Mouse (Mus musculus): ENCODE data around the gene Atp6v0b. TPM values are rescaled to one million over a fixed set of nuclear protein-coding genes. Genes with fewer than 3 reads are reported as not detected.

Gene Atp6v0b
- polyA plus RNA-seq, 1 experiment, result 296 TPM

GRCm38 (mm10) chr4:117882701-117883691 lies 4.1 kb downstream of the Atp6v0b start, which contains the start of gene B4galt2:
B4galt2 (minus strand) TSS chr4:117883487.
- H3K79me3 ChIP-seq (ENCODE audit: low read depth), result peaks cover 13% of the 10 kb centered on the region
- no peaks in the 10 kb centered on the region for H3K27me3 ChIP-seq (ENCODE audit: control insufficient read depth, insufficient read depth, insufficient read length)
- H3K79me2 ChIP-seq (ENCODE audit: control insufficient read depth, insufficient read depth), result peaks cover 48% of the 10 kb centered on the region
- peak within 1 kb of the TSS; percentile 55 for H3K4me3 ChIP-seq (ENCODE audit: insufficient read depth, poor library complexity, severe bottlenecking)
- TF ChIP-seq FOSL1 (IDR thresholded peaks at IDR 0.05; ENCODE audit: insufficient read depth, low read length, poor library complexity, severe bottlenecking) (no peak), MYOG (IDR thresholded peaks at IDR 0.05; ENCODE audit: control insufficient read depth, extremely low read depth, insufficient read length) (no peak), CTCF (IDR thresholded peaks at IDR 0.05; ENCODE audit: control insufficient read depth, insufficient read depth, insufficient read length) (peak; percentile 60), USF1 (IDR thresholded peaks at IDR 0.05; ENCODE audit: low read depth) (peak; percentile 43), MAX (IDR thresholded peaks at IDR 0.05) (peak; percentile 36)
- H3ac ChIP-seq (ENCODE audit: control insufficient read depth, insufficient read length, low read depth), result peak within 1 kb of the TSS; percentile 95
- H3K36me3 ChIP-seq (ENCODE audit: control insufficient read depth, insufficient read depth), result peaks cover 14% of the 10 kb centered on the region

GRCm38 (mm10) chr4:117878703-117879102 lies 8.4 kb downstream of the Atp6v0b start:
- no peak overlapping the region for H3ac ChIP-seq (ENCODE audit: control insufficient read depth, insufficient read length, low read depth)
- H3K79me2 ChIP-seq (ENCODE audit: control insufficient read depth, insufficient read depth), result peaks cover 17% of the 10 kb centered on the region
- H3K36me3 ChIP-seq (ENCODE audit: control insufficient read depth, insufficient read depth), result peaks cover 22% of the 10 kb centered on the region
- no peak overlapping the region for H3K4me3 ChIP-seq (ENCODE audit: insufficient read depth, poor library complexity, severe bottlenecking)
- no peaks in the 10 kb centered on the region for H3K27me3 ChIP-seq (ENCODE audit: control insufficient read depth, insufficient read depth, insufficient read length)
- TF ChIP-seq CEBPB (IDR thresholded peaks at IDR 0.05; ENCODE audit: low read depth) (no peak), MYOG (IDR thresholded peaks at IDR 0.05; ENCODE audit: control insufficient read depth, extremely low read depth, insufficient read length) (no peak), FOSL1 (IDR thresholded peaks at IDR 0.05; ENCODE audit: insufficient read depth, low read length, poor library complexity, severe bottlenecking) (no peak), CTCF (IDR thresholded peaks at IDR 0.05; ENCODE audit: control insufficient read depth, insufficient read depth, insufficient read length) (no peak), MYOD1 (IDR thresholded peaks at IDR 0.05; ENCODE audit: control insufficient read depth, insufficient read length, low read depth) (no peak), MAX (IDR thresholded peaks at IDR 0.05) (no peak), USF1 (IDR thresholded peaks at IDR 0.05; ENCODE audit: low read depth) (no peak)
- H3K79me3 ChIP-seq (ENCODE audit: low read depth), result peaks cover 2% of the 10 kb centered on the region

DNA sequence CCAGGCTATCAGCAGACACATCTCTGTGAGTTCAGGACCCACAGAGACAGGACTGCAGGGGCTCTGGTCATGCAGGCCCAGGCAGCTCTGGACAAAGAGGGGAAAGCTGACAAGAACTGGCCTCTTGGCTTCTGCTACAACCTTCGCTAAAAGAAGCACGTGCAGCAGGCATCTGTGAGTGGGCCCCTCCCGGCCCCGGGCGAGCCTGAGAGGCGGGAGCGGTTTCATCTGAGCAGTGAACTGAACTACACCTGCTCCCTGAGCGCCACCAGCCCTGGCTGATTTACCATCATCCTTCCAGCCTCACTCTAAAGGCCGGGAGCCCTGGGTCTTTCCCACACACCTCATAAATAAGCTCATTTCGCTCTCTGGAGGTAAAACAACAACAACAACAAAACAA lies 8.8 kb downstream of the Atp6v0b start:
- Histone ChIP-seq H3K79me3 (ENCODE audit: low read depth) (peaks cover 2% of the 10 kb centered on the region), H3ac (ENCODE audit: control insufficient read depth, insufficient read length, low read depth) (no peak overlapping the region), H3K27me3 (ENCODE audit: control insufficient read depth, insufficient read depth, insufficient read length) (no peaks in the 10 kb centered on the region), H3K4me3 (ENCODE audit: insufficient read depth, poor library complexity, severe bottlenecking) (no peak overlapping the region), H3K36me3 (ENCODE audit: control insufficient read depth, insufficient read depth) (peaks cover 26% of the 10 kb centered on the region), H3K79me2 (ENCODE audit: control insufficient read depth, insufficient read depth) (peaks cover 14% of the 10 kb centered on the region)
- TF ChIP-seq FOSL1 (IDR thresholded peaks at IDR 0.05; ENCODE audit: insufficient read depth, low read length, poor library complexity, severe bottlenecking) (no peak), USF1 (IDR thresholded peaks at IDR 0.05; ENCODE audit: low read depth) (no peak), MYOD1 (IDR thresholded peaks at IDR 0.05; ENCODE audit: control insufficient read depth, insufficient read length, low read depth) (no peak), CTCF (IDR thresholded peaks at IDR 0.05; ENCODE audit: control insufficient read depth, insufficient read depth, insufficient read length) (no peak), MYOG (IDR thresholded peaks at IDR 0.05; ENCODE audit: control insufficient read depth, extremely low read depth, insufficient read length) (no peak), CEBPB (IDR thresholded peaks at IDR 0.05; ENCODE audit: low read depth) (no peak), MAX (IDR thresholded peaks at IDR 0.05) (no peak)

DNA sequence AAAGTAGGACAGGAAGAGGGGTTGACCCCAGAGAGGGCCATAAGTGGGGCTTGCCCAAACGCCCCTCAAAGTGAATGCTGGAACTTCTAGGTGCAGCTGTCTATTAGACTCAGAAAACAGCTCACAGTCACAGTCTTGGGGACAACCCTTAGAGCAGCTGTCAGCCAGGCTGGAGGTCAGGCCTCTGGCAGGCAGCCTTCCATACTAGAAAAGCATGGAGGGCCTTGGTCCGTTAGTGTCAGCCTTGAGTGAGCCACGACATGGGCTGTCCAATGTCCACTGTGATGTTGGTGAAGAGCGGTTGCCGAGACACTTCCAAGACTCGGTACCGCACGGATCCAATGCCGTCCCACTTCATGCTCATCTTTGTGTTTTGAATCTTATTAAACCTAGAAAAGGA lies 13.5 kb downstream of the Atp6v0b start:
- H3K36me3 ChIP-seq (ENCODE audit: control insufficient read depth, insufficient read depth), result peaks cover 22% of the 10 kb centered on the region
- TF ChIP-seq CEBPB (IDR thresholded peaks at IDR 0.05; ENCODE audit: low read depth) (no peak), MAX (IDR thresholded peaks at IDR 0.05) (no peak), MYOG (IDR thresholded peaks at IDR 0.05; ENCODE audit: control insufficient read depth, extremely low read depth, insufficient read length) (no peak), CTCF (IDR thresholded peaks at IDR 0.05; ENCODE audit: control insufficient read depth, insufficient read depth, insufficient read length) (no peak), USF1 (IDR thresholded peaks at IDR 0.05; ENCODE audit: low read depth) (no peak), FOSL1 (IDR thresholded peaks at IDR 0.05; ENCODE audit: insufficient read depth, low read length, poor library complexity, severe bottlenecking) (no peak), MYOD1 (IDR thresholded peaks at IDR 0.05; ENCODE audit: control insufficient read depth, insufficient read length, low read depth) (no peak)
- no peaks in the 10 kb centered on the region for H3K79me3 ChIP-seq (ENCODE audit: low read depth)
- H3ac ChIP-seq (ENCODE audit: control insufficient read depth, insufficient read length, low read depth), result no peak overlapping the region
- H3K27me3 ChIP-seq (ENCODE audit: control insufficient read depth, insufficient read depth, insufficient read length), result no peaks in the 10 kb centered on the region
- H3K79me2 ChIP-seq (ENCODE audit: control insufficient read depth, insufficient read depth), result no peaks in the 10 kb centered on the region
- no peak overlapping the region for H3K4me3 ChIP-seq (ENCODE audit: insufficient read depth, poor library complexity, severe bottlenecking)

DNA sequence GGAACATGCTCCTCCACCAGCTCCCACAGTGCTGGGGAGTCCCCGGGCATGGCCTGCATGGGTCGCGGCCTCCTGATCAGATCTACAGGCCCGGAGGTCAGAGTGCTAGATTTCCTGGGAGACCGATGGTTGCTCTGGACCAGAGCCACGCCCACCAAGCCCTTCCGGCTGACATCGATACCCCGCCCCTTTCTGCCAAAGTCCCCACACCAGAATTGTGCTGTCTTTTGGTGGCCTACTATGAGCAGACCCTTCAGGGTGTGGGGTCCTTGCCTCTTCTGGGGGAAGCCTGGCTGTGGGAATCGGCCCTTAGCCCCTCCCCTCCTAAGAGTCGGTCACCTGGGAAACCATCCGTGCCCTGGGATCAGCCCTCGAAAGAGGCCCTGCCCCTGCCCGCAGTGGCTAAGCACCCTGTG lies 14.7 kb downstream of the Atp6v0b start, which contains the start of gene Ccdc24:
Gene Ccdc24, minus strand, starts transcription at position 87 of the 416 bp plus-strand sequence.
- H3ac ChIP-seq (ENCODE audit: control insufficient read depth, insufficient read length, low read depth), result no peak within 1 kb of the TSS
- H3K4me3 ChIP-seq (ENCODE audit: insufficient read depth, poor library complexity, severe bottlenecking), result no peak within 1 kb of the TSS
- TF ChIP-seq MAX (IDR thresholded peaks at IDR 0.05) (no peak), CEBPB (IDR thresholded peaks at IDR 0.05; ENCODE audit: low read depth) (no peak), FOSL1 (IDR thresholded peaks at IDR 0.05; ENCODE audit: insufficient read depth, low read length, poor library complexity, severe bottlenecking) (no peak), MYOD1 (IDR thresholded peaks at IDR 0.05; ENCODE audit: control insufficient read depth, insufficient read length, low read depth) (no peak), CTCF (IDR thresholded peaks at IDR 0.05; ENCODE audit: control insufficient read depth, insufficient read depth, insufficient read length) (no peak), USF1 (IDR thresholded peaks at IDR 0.05; ENCODE audit: low read depth) (no peak)
- no peaks in the 10 kb centered on the region for H3K79me2 ChIP-seq (ENCODE audit: control insufficient read depth, insufficient read depth)
- no peaks in the 10 kb centered on the region for H3K79me3 ChIP-seq (ENCODE audit: low read depth)
- H3K36me3 ChIP-seq (ENCODE audit: control insufficient read depth, insufficient read depth), result peaks cover 22% of the 10 kb centered on the region
- H3K27me3 ChIP-seq (ENCODE audit: control insufficient read depth, insufficient read depth, insufficient read length), result no peaks in the 10 kb centered on the region
